Mouse (Mus musculus) urinary bladder, postnatal 14 days (tissue): ENCODE results near the gene N4bp2.
"Not testable (repeated sequence)": the region's sequence is repeated elsewhere in the genome, so short reads cannot be mapped to it uniquely, and the experiment has no call there.

Experiments used
- DNase-seq: peaks from one replicate; pipeline ENCODE4 v3.0.0; 2021; ENCODE audit warnings: low spot score

The N4bp2 gene

GRCm38 (mm10) chr5:65764786-65765634 is 1.7 kb downstream of the N4bp2 start:
- peak; percentile 90 for DNase-seq

DNA sequence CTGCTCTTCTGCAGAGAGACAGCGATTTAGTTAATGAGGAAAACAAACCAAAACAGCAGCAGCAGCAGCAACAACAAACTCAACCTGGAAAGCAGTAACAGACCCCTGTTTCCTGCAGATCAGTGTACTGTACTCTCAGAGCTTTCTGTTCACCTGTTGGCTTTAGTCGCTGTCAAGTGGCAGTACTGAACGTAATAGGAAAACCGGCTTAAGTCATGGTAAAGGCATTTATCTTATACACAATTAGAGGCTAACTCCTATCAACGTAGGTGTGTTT is 2.3 kb downstream of the N4bp2 start:
- no peak for DNase-seq

DNA sequence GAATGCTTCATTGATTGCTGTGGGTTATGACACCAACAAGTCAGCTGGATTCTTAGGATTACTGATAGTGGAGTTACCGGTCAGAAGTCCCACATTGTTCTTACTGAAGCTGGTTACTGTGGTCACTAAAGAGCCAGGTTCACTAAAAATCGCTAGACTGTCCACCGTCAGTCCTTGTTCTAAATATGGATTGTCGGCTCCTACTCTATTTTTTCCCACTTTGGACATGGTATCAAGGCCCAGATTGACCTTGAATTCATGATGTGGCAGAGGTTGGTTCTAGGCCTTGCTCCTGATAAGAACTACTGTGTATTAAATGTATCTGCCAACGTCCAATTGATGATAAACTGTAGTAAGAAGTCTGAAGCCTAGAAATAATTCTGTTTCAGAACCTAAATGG is 4.7 kb downstream of the N4bp2 start:
- no peak for DNase-seq

DNA sequence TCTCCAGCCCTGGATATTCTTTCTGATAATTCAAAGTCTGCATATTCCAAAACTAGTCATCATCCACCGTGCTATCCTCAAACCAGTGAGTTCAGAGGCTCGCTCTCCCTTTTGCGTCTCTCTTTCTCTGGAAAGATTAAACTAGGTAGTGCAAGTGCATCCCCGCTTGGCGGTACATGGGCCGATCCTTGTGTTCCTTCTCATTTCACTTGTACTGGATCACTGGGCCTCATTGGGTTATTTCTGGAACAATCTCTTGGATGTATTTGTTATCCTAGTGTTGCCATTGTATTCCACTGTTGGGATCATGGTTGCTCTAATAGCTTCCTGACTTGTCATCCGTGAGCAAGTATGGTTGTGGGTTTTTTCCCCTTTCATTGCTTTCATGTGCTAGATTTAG is 6.7 kb downstream of the N4bp2 start:
- DNase-seq, result no peak

- no peak for DNase-seq
Observed at GRCm38 (mm10) chr5:65770493-65770892, 7.2 kb downstream of the N4bp2 start.

DNA sequence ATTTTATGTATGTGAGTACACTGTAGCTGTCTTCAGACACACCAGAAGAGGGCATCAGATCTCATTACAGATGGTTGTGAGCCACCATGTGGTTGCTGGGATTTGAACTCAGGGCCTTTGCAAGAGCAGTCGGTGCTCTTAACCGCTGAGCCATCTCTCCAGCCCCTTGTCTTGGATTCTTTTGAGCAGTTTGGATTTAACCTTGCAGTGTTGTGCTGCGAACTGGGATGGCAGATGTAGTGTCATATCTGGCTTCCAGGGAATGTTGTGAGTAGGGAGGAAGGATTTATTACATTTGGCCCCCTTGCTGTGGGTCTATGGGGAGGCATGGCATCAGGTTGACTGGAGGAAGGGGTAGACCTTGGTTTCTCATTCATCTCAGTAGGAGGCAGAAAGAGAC is 10.6 kb downstream of the N4bp2 start:
- not testable (repeated sequence) for DNase-seq

DNA sequence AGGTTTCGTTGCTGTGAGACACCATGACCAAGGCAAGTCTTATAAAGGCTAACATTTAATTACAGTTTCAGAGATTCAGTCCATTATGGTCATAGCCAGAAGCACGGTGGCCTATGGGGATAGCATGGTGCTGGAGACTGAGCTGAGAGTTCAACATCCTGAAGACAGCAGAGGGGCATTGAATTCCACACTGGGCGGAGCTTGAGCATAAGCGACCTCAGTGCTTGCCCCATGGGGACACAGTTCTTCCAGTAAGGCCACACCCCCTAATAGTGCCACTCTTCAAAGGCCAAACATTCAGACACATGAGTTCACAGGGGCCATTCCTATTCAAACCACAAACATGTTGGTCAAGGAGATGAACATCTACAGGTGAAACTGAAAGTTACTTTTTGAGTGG is 12.8 kb downstream of the N4bp2 start:
- DNase-seq, result no peak

DNA sequence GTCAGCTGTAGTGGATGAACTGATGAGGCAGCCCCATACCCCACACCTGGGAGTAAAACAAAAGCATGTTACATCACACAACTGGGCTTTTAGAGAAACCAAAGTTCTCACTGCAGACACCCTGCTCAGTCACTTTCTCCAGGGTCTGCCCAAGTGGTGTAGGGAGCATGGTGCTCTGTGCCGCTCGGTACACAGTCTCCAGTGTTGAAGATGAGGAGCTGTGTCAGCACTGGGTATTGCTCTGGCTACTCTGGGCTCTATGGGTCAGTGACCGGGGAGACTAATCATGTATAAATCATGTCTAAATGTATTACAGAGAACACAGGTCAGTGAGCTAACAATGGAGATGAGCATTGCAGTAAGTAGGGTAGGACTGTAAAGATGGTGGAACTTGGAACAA is 13.6 kb downstream of the N4bp2 start:
- no peak for DNase-seq

- DNase-seq, result not testable (repeated sequence)
Observed at GRCm38 (mm10) chr5:65778986-65779385, 15.7 kb downstream of the N4bp2 start.

DNA sequence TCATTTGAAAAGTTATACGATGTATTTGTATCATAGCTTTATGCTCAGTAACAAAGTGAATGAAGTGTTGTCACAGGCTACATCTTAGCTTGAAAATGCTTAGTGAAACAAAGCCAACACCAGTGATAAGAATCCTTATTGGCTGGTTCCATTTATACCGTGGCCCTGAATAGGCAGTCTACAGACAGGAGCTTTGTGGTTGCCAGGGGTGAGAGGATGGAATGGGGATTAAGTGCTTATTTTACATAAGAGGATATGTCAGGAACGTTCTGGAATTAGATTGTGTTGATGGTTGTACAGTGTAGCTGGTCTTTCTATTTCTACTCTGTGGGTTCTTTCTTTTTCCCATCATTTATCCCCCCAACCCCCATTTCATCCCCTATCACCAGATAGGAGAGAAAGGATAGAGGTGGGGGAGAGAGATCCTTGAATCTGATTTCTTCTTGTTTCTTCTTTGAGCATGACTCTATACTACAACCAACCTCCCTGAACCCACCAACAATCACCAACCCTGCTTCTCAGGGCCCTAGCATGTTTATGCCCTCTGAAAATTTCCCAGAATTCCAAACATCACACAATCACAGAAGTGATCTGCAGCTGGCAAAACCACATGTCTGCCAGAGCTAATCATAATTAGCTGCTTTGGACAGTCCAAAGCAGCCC is 16.2 kb downstream of the N4bp2 start:
- DNase-seq, result no peak

DNA sequence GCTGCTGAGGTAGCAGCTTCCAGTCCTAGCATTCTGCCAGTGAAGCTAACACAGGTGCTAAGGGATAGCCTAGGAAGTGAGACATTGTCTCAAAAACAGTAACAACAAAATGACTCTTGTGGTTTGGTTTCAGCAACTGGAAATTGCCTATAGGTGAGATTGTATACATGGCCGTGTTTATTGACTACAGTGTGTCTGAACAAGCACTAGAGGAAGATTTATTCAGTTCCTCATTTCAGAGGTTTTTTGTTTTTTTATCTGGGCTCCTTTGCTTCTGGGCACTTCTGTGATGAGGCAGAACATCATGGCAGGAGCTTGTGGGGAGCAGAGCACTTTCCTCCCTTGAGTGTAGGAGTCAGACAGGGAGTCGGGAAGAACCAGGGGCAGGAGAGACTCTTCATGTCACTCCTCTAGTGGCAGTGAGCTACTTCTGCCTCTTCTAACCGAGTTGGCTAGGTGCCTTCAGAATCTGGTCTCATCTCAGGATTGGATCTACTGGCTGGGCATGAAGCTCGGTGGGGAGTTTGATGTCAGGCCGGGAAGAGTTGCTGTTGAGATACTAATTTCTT is 17.9 kb downstream of the N4bp2 start:
- DNase-seq, result no peak

GRCm38 (mm10) chr5:65781769-65782715 is 18.7 kb downstream of the N4bp2 start:
- no peak for DNase-seq

DNA sequence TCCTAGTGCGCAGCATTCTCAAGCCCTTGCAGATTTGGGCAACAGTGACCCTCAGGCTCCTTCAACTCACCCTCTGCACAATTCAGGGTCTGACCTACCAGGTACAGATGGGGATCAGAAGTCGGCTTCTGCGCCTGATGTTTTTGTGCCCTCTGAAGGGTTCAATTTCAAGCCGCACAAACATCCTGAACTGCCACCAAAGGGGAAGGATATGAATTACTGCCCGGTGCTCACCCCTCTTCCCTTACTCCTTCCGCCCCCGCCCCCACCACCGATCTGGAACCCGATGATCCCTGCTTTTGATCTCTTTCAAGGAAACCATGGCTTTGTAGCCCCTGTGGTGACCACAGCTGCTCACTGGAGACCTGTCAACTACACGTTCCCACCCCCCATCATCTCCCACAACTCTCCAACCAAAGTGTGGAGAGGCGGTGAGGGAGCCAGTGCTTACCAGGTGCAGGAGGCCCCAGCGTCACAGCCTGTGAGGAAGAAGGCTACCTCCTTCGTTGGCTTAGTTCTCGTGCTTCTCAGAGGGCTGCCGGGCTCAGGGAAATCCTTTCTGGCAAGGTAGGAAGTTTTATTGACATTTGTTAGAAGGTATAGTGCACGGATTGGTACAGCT is 27.4 kb downstream of the N4bp2 start:
- DNase-seq, result no peak

DNA sequence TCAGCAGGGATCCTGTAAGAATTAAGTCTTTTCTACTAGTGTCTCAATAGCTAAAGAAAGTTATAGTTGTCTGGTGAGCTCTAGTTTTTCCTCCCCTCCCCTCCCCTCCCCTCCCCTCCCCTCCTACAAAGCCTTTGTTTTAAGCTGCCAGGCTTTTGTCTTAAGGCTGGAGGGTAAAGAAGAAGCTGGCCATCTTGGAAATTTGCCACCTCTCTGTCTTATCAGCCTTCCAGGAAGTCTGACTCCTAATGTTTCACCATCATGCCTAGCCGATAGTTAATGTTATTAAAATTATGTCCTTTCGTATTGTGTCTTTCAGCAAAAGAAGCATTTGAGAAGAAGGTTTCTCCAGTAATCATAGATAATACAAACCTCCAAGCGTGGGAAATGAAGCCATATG is 30.9 kb downstream of the N4bp2 start:
- DNase-seq, result no peak

GRCm38 (mm10) chr5:65794702-65795101 is 31.4 kb downstream of the N4bp2 start:
- no peak for DNase-seq

DNA sequence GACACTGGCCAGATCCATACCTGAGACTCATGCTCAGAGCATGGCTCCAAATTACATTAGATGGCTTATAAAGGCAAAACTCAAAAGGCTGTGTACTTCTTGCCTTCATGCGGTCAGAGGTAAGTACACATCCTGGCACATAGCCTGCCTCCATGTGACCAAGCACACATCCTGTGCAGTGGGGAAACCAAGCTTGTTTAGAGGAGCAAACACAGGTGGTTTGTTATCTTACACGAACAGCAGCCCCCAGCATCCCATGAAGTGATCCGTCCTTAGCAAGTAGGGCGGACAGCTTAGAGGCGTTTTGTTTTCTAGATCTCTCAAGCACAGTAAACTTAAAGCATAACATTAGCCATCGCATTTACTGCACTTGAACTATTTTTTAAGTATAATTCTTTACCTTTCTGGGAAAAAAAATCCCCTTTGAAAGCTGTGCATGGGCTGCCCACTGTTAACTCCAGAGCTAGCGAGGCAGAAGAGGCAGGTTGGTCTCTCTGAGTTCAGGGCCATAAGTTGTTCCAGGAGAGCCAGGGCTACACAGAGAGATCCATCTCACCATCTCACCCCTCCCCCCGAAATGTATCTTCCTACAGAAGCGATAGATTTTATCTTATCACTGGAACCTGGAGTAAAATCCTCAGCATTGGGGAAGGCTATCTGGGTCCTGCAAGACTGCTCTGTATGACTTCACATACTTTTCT is 32.1 kb downstream of the N4bp2 start:
- no peak for DNase-seq

- DNase-seq, result no peak
Observed at GRCm38 (mm10) chr5:65795994-65796298, 32.6 kb downstream of the N4bp2 start.

DNA sequence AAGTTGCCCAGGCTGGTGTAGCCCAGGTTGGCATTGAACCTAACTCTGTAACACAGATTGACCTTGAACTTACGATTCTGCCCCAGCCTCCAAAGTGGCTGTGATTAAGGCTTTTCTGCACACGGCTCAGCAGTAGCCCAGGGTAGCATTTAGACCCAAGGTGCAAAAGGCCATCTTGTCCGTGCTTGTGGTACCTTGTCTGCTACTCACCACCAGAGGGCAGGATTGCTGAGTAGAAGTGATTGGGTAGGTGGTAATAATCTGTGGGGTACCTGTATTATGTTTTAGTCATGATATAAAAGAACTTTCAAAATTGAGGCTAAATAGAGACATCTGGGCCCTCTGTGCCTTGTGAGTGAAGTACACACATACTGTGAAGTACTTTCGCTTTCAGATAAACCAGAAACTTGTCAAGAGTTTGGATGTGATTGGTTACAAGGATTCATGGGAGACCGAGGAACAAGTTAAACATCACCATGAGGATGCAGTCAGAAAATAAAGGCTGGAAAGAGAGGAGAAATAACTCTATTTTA is 60.3 kb downstream of the N4bp2 start:
- DNase-seq, result peak; percentile 18

GRCm38 (mm10) chr5:65826476-65826875 is 63.2 kb downstream of the N4bp2 start:
- no peak for DNase-seq

GRCm38 (mm10) chr5:65827102-65827501 is 63.8 kb downstream of the N4bp2 start:
- no peak for DNase-seq

GRCm38 (mm10) chr5:65828261-65828660 is 64.9 kb downstream of the N4bp2 start:
- no peak for DNase-seq
